Mouse (Mus musculus) urinary bladder, postnatal 25 days (tissue): ENCODE results near the gene Mov10.
"Not testable (repeated sequence)": the region's sequence is repeated elsewhere in the genome, so short reads cannot be mapped to it uniquely, and the experiment has no call there.

Experiments used
- DNase-seq: peaks from one replicate; pipeline ENCODE4 v3.0.0; 2022; ENCODE audit warnings: low spot score

Gene Mov10

DNA sequence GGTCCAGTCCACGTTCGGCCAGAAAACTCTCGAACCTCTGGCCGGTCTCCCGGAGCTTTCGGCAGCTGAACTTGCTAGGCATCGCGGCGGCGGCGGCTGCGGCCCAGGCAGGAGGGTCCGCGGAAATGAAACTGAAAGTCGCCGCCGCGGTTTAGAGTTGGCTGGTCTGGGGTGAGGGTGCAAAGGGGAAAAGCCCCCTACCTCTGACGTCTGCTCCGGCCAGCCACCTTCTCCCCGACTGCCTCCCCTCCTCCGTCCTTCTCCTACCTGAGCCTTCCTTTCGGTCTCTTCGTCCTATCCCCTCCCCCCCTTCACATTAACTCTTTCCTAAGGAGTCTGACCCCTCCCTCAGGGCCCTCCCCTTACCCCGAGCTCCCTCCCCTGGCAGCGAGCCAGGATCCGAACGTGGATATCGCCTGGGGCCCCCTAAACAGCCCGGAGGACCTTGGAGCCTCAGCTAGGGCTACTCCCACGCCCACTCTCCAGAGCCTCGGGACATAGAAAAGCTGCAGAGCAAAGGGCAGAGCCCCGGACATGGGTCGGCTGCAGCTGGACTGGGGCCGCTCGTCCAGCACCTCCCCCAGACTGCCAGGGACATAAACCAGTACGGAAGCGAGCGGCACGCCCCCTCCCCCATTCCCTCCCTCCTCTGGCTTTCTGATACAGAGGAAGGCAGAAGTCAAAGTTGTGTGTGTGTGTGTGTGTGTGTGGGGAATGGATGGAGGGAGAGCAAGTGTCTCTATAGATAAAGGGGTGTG, at the start of gene Mov10:
Gene Mov10, minus strand, starts transcription at position 573 of the 758 bp plus-strand sequence.
- DNase-seq = peak; percentile 54

DNA sequence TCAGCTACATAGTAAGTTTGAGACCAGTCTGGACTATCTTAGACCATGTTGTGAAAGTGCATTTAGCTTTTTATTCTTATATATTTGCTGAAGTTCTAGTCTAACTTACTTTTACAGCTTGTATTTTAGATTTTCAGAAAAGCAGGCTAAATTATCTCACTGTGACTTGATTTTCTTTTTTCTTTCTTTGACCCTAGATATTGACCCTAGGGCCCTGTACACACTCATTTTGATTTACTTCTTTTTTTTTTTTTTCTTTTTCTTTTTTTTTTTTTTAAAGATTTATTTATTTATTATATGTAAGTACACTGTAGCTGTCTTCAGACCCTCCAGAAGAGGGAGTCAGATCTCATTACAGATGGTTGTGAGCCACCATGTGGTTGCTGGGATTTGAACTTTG, 48.3 kb upstream of the Mov10 start:
- not testable (repeated sequence) for DNase-seq

DNA sequence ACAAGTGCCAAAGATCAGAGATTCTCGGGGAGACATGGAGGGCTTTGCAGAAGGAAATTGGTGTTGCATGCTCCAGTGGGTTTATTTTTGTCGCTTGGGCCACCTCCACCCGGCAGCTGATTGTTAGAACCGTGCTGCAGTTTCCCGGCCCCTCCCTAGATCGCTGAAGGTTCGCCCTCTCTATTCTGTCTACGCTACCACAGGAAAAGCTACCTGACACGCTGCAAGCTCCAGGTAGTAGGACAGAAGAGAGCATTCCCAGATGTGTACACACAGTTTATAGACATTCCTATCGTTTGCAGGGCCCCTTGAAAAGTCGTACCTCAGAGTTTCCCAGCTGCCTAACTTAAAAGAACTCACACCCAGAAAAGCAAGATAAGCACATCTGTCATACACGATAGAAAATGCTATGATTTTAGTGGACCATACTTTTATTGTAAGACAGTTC, 47.0 kb upstream of the Mov10 start:
- DNase-seq = no peak

DNA sequence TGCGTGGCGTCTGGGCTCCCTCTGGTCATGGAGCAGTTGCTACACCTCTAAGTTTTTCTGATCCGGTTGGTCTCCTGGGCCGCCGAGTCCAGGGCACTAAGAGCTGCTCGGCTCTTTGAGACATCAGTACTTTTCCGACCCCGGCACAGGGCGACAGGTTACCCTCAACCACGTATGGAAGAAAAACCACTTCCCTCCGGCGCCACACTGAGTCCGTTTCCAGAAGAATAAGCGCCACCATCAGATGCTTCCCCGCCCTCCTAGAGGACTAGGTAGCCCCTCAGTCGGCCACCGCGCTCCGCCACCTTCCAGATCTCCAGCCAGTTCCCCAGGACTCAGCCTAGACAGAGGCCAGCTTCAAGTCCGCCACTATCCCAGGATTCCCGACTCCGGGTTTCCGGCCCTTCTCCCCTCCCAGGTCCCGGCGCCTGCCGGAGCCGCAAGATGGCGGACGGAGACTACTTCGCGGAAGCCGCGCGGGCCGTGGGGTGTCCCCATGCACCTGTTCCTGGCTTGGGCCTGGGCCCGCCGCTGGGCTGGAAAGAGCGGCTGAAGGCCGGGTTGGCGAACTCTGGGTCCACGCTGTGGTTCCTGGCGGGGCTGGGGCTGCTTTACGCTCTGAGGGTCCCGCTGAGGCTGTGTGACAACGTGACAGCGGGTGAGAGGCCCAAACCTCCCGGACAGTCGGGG, 46.4 kb upstream of the Mov10 start:
- DNase-seq = peak; percentile 86

DNA sequence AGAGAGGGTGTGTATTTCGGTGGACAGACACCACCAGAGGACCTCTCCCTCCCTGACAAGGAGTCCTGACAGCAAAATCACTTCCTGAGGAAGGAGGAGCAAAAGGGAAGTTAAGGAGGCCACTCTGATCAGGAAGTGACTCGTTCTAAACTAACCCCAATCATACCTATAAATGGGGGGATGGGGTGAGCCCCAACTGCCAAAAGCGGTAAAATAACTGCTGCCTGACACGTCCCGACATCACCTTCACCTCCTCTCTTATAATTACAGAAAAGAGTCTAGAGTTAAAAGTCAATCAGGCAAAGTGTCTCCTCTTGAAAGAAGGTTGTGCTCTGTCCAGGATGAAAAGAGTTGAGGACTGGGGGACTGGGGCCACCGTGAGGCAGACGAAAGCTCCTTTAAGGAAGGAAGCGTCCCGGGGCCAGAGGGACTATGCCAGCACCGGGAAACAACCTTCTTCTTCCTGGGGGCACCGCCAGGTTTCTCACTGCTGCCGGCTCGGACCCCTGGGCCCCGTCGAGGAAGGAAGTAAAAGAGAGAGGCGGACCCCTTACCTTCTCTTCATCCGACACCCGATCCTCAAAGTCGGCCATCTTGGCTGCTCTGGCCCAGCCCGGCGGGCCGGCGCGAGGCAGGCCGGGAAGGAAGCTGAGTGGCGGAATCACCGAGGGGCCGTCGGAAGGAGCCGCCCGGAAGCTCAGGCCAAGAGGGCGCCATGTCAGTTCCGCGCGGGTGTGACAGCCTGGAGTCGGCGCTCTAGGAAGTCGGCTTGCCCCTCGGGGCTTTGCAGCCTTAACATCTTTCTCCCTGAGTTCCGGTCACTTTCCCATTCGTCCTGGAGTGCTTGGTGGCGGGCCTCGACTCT, 45.7 kb upstream of the Mov10 start, which contains the start of the genes St7l and Capza1:
Gene St7l, plus strand, starts transcription at position 220 of the 865 bp plus-strand sequence.
Gene Capza1, minus strand, starts transcription at position 720 of the 865 bp plus-strand sequence.
- peak; percentile 80 for DNase-seq

DNA sequence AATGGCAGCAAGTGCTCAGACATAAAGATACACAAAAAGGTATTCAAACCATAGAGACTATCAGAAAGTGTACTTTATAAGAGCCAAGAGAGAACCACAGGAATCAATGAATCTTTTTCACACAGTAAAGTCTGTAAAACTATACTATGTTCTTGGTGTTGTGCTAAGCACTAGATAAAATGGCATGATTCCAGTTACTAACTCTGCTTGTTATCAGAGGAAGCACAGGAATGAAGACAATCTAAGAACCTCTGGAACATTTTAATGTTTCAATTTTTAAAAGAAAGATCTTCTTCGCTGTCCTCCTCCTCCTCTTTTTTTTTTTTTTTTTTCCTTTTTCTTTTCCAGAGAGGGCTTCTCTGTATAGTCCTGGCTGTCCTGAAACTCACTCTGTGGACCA, 40.2 kb upstream of the Mov10 start:
- DNase-seq = no peak

DNA sequence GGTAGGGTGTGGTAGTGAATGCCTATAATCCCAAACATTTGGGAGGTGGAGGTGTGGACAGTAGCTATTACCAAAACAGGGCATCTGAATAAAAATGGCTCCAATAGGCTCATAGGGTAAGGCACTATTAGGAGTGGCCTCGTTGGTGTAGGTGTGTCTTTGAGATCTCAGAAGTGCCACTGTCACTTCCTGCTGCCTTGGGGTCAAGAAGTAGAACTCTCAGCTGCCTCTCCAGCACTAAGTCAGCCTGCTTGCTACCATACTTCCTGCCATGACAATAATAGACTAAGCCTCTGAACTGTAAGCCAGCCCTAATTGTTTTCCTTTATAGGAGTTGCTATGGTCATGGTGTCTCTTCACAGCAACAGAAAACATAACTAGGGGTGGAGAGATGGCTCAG, 37.7 kb upstream of the Mov10 start:
- no peak for DNase-seq

DNA sequence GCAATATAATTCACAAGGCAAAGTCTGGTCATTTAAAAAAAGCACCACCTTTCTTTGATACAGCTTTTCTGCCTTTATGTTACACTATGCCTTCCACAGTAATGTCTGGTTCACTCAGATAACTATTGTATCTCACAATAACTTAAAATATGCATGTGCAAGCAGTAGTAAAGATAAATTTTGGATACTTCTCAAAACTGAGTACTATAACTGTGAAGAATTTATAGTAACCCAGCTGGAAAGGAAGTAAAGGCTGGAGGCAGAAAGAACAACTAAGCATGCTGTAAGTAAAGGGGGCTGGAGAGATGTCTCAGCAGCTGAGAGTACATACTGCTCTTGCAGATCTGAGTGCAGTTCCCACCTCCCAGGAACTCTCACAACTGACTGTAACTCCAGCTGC, 36.5 kb upstream of the Mov10 start:
- DNase-seq = no peak

DNA sequence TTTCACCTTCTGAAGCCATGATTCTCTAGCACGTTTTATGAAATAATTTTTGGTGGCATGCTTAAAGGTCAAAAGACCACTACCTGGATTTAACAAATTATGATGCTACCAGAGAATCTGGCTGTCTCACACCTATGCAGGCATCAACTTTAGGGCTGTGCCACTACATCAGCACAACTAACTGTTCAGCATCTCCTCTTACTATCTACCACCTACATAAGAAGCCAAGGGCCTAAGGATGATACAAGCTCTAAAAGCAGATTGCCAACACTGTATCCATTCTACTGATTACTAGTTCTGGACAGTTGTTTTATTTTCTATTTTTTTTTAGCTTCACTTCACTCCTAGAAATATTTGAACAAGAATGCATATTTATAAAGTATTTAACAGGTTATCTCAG, 36.1 kb upstream of the Mov10 start:
- no peak for DNase-seq

DNA sequence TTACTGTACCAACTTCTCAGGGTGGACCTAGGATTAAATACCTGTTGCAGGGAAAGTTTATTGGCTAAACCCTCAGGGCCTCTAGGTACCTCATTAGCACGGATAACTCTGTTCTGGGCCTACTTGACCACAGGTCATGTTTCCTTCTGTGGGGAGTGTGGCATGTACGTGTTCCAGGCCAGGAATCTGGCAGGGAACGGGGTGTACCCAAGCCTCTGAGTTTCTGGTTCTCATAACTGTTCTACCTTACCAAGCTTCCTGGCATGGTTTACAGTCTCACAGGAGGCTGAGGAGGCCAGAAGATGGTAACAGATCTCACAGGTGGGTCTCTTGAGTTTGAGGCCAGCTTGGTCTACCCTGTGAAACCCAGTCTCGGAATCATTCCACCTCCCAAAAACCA, 28.2 kb upstream of the Mov10 start:
- DNase-seq = no peak

DNA sequence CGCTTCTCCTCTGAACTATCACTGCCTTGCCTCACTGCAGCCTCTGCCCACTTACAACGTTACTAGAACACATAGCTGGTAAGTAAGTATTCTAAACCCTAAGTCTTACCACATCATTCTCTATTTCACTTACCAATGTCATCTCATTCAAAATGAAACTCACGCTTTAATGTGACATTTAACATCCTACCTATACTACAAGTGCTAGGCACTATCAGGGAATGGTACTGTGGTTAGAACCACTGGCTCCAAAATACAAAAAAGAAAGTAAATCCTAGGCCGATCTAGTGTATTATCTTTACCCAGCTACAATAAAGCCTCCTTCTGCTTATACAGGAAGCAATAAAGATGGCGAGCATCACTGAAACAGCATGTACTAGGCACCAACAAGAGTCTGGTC, 22.7 kb upstream of the Mov10 start:
- DNase-seq = no peak

DNA sequence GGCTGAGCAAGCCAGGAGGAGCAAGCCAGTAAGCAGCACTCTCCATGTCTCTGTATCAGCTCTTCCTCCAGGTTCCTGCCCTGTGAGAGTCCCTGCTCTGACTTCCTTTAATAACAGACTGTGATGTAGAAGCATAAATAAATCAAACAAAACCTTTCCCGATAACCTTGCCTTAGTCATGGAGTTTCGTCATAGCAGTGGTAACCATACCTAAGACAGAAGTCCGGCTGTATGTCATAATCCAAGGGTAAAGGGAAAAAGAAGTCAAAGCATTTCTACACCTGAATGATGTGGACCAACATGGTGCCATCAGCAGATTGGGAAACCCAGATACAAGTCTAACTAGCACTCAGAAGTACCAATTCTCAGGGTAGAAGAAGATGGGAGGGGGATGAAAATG, 17.4 kb upstream of the Mov10 start:
- no peak for DNase-seq

DNA sequence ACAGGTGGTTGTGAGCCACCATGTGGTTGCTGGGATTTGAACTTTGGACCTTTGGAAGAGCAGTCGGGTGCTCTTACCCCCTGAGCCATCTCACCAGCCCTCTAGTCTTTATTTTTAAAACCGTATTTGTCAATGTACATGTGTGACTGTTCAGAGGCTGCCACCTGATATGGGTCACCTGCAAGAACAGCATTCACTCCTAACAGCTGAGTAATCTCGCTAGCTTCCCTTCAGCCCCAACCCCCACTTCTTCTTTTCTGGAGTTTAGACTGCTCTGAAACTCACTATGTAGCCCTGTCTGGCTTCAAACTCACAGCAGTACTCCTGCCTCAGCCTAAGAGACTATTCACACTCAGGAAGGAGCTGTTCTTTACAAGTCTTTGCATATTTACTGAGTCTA, 4.0 kb upstream of the Mov10 start:
- DNase-seq = no peak

DNA sequence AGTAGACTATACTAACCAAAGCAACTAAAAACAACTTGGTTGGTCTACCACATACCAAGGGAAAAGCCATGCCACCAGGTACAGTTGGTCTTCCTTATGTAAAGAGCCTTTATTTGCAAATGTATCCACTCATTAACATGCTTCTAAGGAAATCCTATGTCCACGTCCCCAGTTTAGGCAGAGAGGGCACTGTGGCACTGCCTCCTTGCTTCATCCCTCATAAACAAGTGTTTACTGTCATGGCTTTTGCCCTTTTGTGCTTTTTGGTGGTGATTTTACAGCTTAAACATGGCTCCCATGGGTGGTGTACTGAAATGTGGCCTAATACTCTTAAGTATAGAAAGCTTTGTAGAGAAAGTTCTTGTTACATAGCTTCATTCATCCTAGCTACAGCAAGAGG, 2.1 kb upstream of the Mov10 start:
- no peak for DNase-seq

DNA sequence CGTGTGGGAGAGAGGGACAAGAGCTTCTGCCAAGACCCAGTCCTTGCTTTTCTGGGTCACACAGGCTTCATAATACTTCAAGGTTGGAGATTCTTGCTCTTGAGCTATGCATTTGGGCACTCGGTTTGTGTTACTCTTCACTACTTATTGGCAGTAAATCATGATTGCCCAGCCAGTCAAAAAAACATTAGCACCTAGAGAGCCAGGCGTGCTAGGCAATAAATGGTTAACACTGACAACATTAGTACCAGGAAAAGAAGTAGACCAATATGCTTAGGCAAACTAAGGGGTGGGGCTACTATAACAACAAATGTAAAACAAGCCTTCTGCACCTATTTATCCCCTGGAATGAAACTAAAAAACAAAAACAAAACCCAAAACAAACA, 379 bp upstream of the Mov10 start:
- DNase-seq = no peak

DNA sequence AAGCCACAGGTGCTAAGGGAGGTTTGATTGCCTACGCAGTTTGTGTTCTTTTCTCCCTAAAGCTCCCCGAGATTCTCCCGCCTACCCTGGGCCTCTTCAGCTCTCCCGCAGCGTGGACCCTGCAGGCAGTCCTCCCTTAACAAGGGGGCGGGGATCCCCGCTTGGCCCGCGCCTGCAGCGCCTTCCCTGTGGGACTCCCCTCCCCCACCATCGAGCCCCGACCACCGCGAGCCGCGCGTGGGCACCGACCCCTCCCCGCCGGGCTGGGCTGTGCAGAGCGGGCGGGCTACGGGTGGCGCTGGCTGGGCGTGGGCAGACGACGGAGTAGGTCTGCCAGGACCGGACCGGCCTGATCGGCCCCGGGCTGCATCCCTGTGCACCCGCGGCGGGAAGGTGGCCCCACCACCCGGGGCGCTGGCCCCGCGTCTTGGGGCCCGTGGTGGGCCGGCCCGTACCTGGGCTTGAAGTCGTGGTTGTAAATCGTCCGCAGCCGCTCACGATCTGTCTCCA, 827 bp downstream of the Mov10 start:
- DNase-seq = peak; percentile 50

DNA sequence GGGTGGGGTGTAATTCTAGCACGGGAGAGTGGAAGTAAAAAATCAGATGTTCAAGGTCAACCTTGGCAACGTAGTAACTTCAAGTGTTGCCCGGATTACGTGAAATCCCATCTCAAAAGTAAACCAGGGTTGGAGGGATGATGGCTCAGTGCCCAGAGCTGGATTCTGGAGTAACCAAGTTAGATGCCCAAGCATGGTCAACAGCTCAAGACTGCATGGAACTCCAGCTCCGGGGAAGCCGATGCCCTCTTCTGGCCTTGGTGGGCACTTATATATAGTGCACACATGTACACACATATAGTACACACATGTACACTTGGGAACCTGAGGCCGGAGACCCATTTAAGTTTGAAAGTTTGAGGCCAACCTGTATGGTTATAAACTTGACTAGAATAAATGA, 2.2 kb downstream of the Mov10 start:
- no peak for DNase-seq

DNA sequence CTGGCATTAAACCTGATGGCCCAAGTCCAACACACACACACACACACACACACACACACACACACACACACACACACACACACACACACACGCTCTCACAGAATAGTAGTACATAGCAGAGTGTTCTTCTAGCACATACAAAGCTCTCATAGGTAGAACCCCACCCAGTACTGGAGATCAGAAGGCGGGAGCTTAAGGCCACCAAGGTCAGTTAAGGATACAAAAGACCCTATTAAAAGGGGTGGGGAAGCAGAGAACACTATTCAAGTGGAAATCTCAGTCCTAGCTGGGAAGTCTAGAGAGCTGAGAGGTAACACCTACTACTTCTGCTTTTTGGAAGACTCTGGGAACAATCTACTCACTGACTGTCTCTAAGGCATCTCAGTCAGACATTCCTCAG, 3.0 kb downstream of the Mov10 start:
- no peak for DNase-seq

DNA sequence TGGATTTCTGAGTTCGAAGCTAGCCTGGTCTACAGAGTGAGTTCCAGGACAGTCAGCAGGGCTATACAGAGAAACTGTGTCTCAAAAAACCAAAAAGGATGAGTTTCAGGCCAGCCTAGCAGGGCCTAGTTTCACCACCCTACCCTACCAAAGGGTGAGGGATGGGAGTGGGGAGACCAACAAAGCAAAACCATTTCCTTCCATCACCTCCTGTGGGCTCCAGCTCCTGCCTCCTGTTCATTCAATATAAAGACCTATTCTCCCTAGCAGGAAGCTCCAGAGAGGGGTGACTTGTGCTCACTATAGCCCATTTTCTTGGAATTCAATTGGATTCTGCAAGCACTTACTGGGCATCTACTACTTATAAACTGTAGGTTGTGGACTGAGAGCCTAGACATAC, 3.6 kb downstream of the Mov10 start:
- no peak for DNase-seq

DNA sequence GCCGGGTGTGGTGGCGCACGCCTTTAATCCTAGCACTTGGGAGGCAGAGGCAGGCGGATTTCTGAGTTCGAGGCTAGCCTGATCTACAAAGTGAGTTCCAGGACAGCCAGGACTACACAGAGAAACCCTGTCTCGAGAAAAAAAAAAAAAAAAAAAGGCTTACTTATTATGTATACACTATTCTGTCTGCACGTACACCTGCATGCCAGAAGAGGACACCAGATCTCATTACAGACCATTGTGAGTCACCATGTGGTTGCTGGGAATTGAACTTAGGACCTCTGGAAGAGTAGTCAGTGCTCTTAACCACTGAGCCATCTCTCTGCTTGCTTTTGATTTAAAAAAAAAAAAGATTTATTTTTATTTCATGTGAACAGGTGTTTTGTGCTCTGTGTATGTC, 5.1 kb downstream of the Mov10 start:
- DNase-seq = not testable (repeated sequence)

DNA sequence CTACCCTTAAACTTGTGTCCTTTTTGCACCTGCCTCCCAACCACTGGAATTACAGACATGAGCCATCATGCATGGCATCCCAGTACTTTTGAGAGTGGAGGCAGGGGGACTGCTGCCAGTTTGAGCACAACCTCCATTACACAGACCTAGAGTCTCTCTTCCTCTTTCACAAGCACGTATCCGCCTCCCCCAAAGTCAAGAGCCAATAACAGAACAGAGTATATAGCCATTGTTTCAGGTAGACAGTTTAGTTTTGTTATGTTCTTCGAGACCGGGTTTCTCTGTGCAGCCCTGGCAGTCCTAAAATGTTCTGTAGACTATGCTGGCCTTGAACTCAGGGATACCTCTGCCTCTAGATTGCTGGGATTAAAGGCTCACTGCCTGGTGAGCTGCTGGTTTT, 6.1 kb downstream of the Mov10 start:
- DNase-seq = no peak

DNA sequence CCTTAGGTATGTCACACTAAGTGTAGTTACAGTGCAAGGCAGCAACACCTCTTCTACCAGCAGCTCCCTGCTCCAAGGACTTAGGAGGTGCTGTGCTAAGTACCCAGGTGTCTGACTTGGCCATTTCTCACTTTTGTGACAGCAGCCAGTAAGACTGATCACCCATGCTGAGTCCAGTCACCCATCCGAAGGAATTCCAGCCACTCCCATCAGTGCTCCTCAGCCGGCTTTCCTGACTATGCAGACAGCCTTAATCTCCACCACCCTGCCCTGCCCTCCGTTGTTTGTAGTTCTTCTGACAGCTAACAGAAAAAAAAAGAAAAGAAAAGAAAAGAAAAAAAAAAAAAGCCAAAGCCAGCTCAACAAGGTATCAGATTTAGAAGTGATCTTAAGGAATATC, 6.6 kb downstream of the Mov10 start:
- no peak for DNase-seq
